7 mouse cellular contexts compared by ENCODE assay signal in the genomic region with DNA sequence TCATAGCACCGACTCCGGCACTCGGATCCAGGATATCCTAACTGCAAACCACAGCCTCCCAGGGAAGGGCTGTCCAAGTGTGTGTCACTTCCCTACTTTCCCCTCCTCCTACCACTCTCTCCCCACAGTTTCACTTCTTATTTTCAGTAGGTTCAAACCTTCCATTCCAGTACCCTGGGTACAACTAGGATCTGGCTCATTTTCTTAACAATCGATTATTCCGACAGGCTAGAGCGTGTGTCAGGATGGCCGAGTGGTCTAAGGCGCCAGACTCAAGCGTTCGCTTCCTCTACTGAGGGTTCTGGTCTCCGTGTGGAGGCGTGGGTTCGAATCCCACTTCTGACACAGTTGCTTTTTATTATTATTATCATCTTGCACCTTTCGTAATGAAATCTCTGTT. TPM values are rescaled to one million over a fixed set of nuclear protein-coding genes. Genes with fewer than 3 reads are reported as not detected.
A peak's percentile ranks its signal among the peaks of the same experiment; 100 is the strongest.
DNase-seq lines count a peak whose midpoint lies in the region; ATAC-seq and TF ChIP-seq lines count a peak whose summit lies in the region.

No protein-coding gene starts in this region.

- no peak for TF ChIP-seq POLR2A in bone marrow macrophage, adult 2 months (IDR thresholded peaks at IDR 0.05; ENCODE audit: borderline replicate concordance, low read depth, low read length)

- H3K27me3 ChIP-seq in intestine, embryonic 16.5 days (replicated peaks; ENCODE audit: control insufficient read depth, insufficient read depth, low read length) = no peaks in the 10 kb centered on the region
- H3K27me3 ChIP-seq in liver, postnatal 0 days (ENCODE audit: insufficient read depth, low read length) = peaks cover 4% of the 10 kb centered on the region
- H3K27me3 ChIP-seq in neural tube, embryonic 14.5 days (ENCODE audit: control insufficient read depth, insufficient read depth, low read length) = peaks cover 26% of the 10 kb centered on the region

- H3K4me1 ChIP-seq in bone marrow macrophage, adult 2 months (ENCODE audit: control insufficient read depth, insufficient read depth, low read length) = peaks cover 14% of the 10 kb centered on the region
- peaks cover 3% of the 10 kb centered on the region; the same call in 1 of the 2 replicates for H3K4me1 ChIP-seq in intestine, embryonic 16.5 days (ENCODE audit: control insufficient read depth, insufficient read depth, low read length)
- H3K4me1 ChIP-seq in liver, postnatal 0 days (ENCODE audit: insufficient read depth) = peaks cover 33% of the 10 kb centered on the region
- 0 out of 2 replicates have a peak, but pooled peaks cover 3% of the 10 kb centered on the region for H3K4me1 ChIP-seq in neural tube, embryonic 14.5 days (ENCODE audit: control insufficient read depth, insufficient read depth, low read length)

- H3K4me3 ChIP-seq in bone marrow macrophage, adult 2 months (ENCODE audit: insufficient read depth, low read length) = peak overlapping the region; percentile 63
- peak overlapping the region; percentile 18 for H3K4me3 ChIP-seq in intestine, embryonic 16.5 days (ENCODE audit: low read length)
- H3K4me3 ChIP-seq in liver, postnatal 0 days (ENCODE audit: low read depth, low read length) = peak overlapping the region; percentile 36
- H3K4me3 ChIP-seq in neural tube, embryonic 14.5 days (ENCODE audit: low read depth, low read length) = no peak overlapping the region

- 10% methylated on average over 14 of the region's 14 CpGs for WGBS in intestine, embryonic 16.5 days
- 4% methylated on average over 14 of the region's 14 CpGs for WGBS in liver, postnatal 0 days (ENCODE audit: insufficient replicate concordance)
- WGBS in neural tube, embryonic 14.5 days = 5% methylated on average over 14 of the region's 14 CpGs

- H3K9ac ChIP-seq in intestine, embryonic 16.5 days (ENCODE audit: low read depth, low read length) = peak overlapping the region; percentile 30; the same call in 1 of the 2 replicates
- 0 out of 2 replicates have a peak overlapping the region, but pooled peaks have one; percentile 12 for H3K9ac ChIP-seq in liver, postnatal 0 days (replicated peaks)
- no peak overlapping the region for H3K9ac ChIP-seq in neural tube, embryonic 14.5 days (replicated peaks; ENCODE audit: low read depth, low read length)

- peak overlapping the region; percentile 46 for H3K4me2 ChIP-seq in intestine, embryonic 16.5 days (ENCODE audit: low read depth, low read length)
- peak overlapping the region; percentile 56 for H3K4me2 ChIP-seq in liver, postnatal 0 days (ENCODE audit: low read depth, low read length)
- H3K4me2 ChIP-seq in neural tube, embryonic 14.5 days (ENCODE audit: low read depth, low read length) = no peak overlapping the region; the same call in 1 of the 2 replicates

- no peaks in the 10 kb centered on the region for H3K9me3 ChIP-seq in intestine, embryonic 16.5 days (ENCODE audit: control insufficient read depth, low read length)
- no peaks in the 10 kb centered on the region for H3K9me3 ChIP-seq in liver, postnatal 0 days (ENCODE audit: low read length)
- no peaks in the 10 kb centered on the region for H3K9me3 ChIP-seq in neural tube, embryonic 14.5 days (ENCODE audit: control insufficient read depth, low read length)

- peak; percentile 66 for ATAC-seq in intestine, embryonic 16.5 days
- ATAC-seq in liver, postnatal 0 days = peak; percentile 39; the same call in 1 of the 2 replicates
- peak; percentile 44; the same call in 1 of the 2 replicates for ATAC-seq in neural tube, embryonic 14.5 days (ENCODE audit: low read depth)

- no peak for TF ChIP-seq CTCF in bone marrow macrophage, adult 2 months (IDR thresholded peaks at IDR 0.05; ENCODE audit: low read depth, low read length)
- TF ChIP-seq CTCF in liver, postnatal 0 days (IDR thresholded peaks at IDR 0.05; ENCODE audit: low read depth) = no peak

- DNase-seq in thymus, postnatal 14 days = peak; percentile 25
- DNase-seq in thymus, adult 18-20 months = no peak
- DNase-seq in heart, adult 18-20 months = peak; percentile 78
- DNase-seq in liver, postnatal 0 days = peak; percentile 42

- no peaks in the 10 kb centered on the region for H3K36me3 ChIP-seq in intestine, embryonic 16.5 days (ENCODE audit: control insufficient read depth, insufficient read depth, low read length)
- H3K36me3 ChIP-seq in liver, postnatal 0 days (replicated peaks; ENCODE audit: insufficient read depth, low read length) = no peaks in the 10 kb centered on the region
- H3K36me3 ChIP-seq in neural tube, embryonic 14.5 days (ENCODE audit: control insufficient read depth, insufficient read depth, low read length) = no peaks in the 10 kb centered on the region

- no peak for TF ChIP-seq EP300 in liver, postnatal 0 days (IDR thresholded peaks at IDR 0.05; ENCODE audit: low read depth)

- peak overlapping the region; percentile 22 for H3K27ac ChIP-seq in bone marrow macrophage, adult 2 months (ENCODE audit: insufficient read depth, low read depth, low read length)
- peak overlapping the region; percentile 26; the same call in 1 of the 2 replicates for H3K27ac ChIP-seq in intestine, embryonic 16.5 days (ENCODE audit: low read length)
- no peak overlapping the region for H3K27ac ChIP-seq in liver, postnatal 0 days (ENCODE audit: low read depth)
- no peak overlapping the region for H3K27ac ChIP-seq in neural tube, embryonic 14.5 days (ENCODE audit: low read depth, low read length)

RNA-seq across cellular contexts. Expression of gene Zfp184, which starts 30.3 kb away (rescaled TPM):
- polyA plus RNA-seq in bone marrow macrophage, adult 2 months (2012; ENCODE audit: insufficient read depth, insufficient read length, missing spikeins) = 0.25 and 0.76 TPM in 2 replicates
- total RNA-seq in heart, adult 18-20 months (2021) = 1 to 10 TPM in 1 of 2 experiments, under 1 TPM in 1; 0.67 to 1.3 TPM
- polyA plus RNA-seq in intestine, embryonic 16.5 days (2015; fragmentation: Nextera tagmentation; extraction: Ambion mirVana) = 4.4 and 4.7 TPM in 2 replicates
- 0.27 and 0.32 TPM in 2 replicates for polyA plus RNA-seq in liver, postnatal 0 days (2015; fragmentation: Nextera tagmentation; extraction: Ambion mirVana)
- polyA plus RNA-seq in neural tube, embryonic 14.5 days (2014; fragmentation: Nextera tagmentation; extraction: Ambion mirVana) = 16.4 and 17.1 TPM in 2 replicates

Comparison
In these comparisons a context has a peak if more than half of its experiments do, and no peak if none do; other contexts are left out.
1. DNase-seq: peak in thymus, postnatal 14 days (single experiment), heart, adult 18-20 months (2 of 2) and liver, postnatal 0 days (single experiment); none in thymus, adult 18-20 months (0 of 2).
2. H3K27ac ChIP-seq: peak in bone marrow macrophage, adult 2 months (single experiment) and intestine, embryonic 16.5 days (single experiment); none in liver, postnatal 0 days (single experiment) and neural tube, embryonic 14.5 days (single experiment).
3. Peak in every context shown above with its lines, with median percentiles within 50 percentile points of each other: ATAC-seq.